Mouse (Mus musculus): ENCODE results near the gene Elavl1. TPM values are rescaled to one million over a fixed set of nuclear protein-coding genes. Genes with fewer than 3 reads are reported as not detected.
"Not testable (repeated sequence)": the region's sequence is repeated elsewhere in the genome, so short reads cannot be mapped to it uniquely, and the experiment has no call there.

Elavl1 gene
- polyA plus RNA-seq (2016; fragmentation: Nextera tagmentation; extraction: Ambion mirVana) = 316 and 334 TPM in 2 replicates

- Histone ChIP-seq H3K9me3 (no peaks in the 10 kb centered on the region), H3K9ac (peak within 1 kb of the TSS; percentile 99), H3K36me3 (peaks cover 42% of the 10 kb centered on the region), H3K4me2 (replicated peaks) (peak within 1 kb of the TSS; percentile 88), H3K4me1 (peaks cover 25% of the 10 kb centered on the region), H3K27ac (peak within 1 kb of the TSS; percentile 89), H3K4me3 (peak within 1 kb of the TSS; percentile 97), H3K27me3 (no peaks in the 10 kb centered on the region)
- ATAC-seq (ENCODE audit: insufficient number of reproducible peaks, insufficient read depth, low FRiP score, low TSS enrichment) = peak; percentile 95
- 1% methylated on average over 78 of the region's 78 CpGs for WGBS
These were observed at the start of gene Elavl1, which contains the start of gene Ccl25 for GRCm38 (mm10) chr8:4324983-4325750. TSS of gene Elavl1 (minus strand) at chr8:4325413. TSS of gene Ccl25 (plus strand) at chr8:4325210.

- 0 out of 2 replicates have a peak, but pooled peaks cover 4% of the 10 kb centered on the region for H3K9me3 ChIP-seq
- H3K4me1 ChIP-seq = no peaks in the 10 kb centered on the region
- H3K27me3 ChIP-seq = no peaks in the 10 kb centered on the region
- no peak for ATAC-seq (ENCODE audit: insufficient number of reproducible peaks, insufficient read depth, low FRiP score, low TSS enrichment)
- no peak overlapping the region for H3K9ac ChIP-seq
- 62% methylated on average over 2 of the region's 2 CpGs for WGBS
- no peak overlapping the region for H3K27ac ChIP-seq
- no peak overlapping the region for H3K4me3 ChIP-seq
- no peaks in the 10 kb centered on the region for H3K36me3 ChIP-seq
- H3K4me2 ChIP-seq (replicated peaks) = no peak overlapping the region
These were observed 47.4 kb upstream of the Elavl1 start for GRCm38 (mm10) chr8:4372657-4373056.

DNA sequence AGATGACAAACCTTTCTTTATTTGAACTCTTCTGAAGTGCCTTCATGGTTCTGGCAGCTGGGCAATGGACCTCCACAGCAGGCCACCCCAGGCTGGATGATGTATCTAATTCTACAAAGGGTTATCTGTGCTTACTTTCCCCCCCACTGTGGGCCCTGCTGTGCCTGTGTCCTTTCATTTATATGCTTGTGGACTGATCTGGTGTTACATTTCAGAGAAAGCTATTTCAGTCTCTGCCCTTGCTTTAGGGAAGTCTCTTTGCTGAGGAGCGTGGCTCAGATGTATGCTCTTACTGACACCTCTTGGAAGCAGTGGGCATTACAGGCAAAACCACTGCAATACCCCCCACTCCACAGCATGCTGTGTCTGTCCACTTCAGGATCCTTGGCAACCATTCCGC lies 44.9 kb upstream of the Elavl1 start:
- H3K36me3 ChIP-seq = no peaks in the 10 kb centered on the region
- 0 out of 2 replicates have a peak, but pooled peaks have one; percentile 28 for ATAC-seq (ENCODE audit: insufficient number of reproducible peaks, insufficient read depth, low FRiP score, low TSS enrichment)
- H3K4me2 ChIP-seq (replicated peaks) = no peak overlapping the region
- H3K9ac ChIP-seq = no peak overlapping the region
- H3K9me3 ChIP-seq = 0 out of 2 replicates have a peak, but pooled peaks cover 4% of the 10 kb centered on the region
- H3K27me3 ChIP-seq = no peaks in the 10 kb centered on the region
- H3K4me1 ChIP-seq = no peaks in the 10 kb centered on the region
- H3K27ac ChIP-seq = no peak overlapping the region
- 30% methylated on average over 2 of the region's 2 CpGs for WGBS
- no peak overlapping the region for H3K4me3 ChIP-seq

- WGBS = 85% methylated on average over 4 of the region's 4 CpGs
- H3K36me3 ChIP-seq = no peaks in the 10 kb centered on the region
- no peak for ATAC-seq (ENCODE audit: insufficient number of reproducible peaks, insufficient read depth, low FRiP score, low TSS enrichment)
These were observed 43.3 kb upstream of the Elavl1 start for GRCm38 (mm10) chr8:4368470-4368869.

DNA sequence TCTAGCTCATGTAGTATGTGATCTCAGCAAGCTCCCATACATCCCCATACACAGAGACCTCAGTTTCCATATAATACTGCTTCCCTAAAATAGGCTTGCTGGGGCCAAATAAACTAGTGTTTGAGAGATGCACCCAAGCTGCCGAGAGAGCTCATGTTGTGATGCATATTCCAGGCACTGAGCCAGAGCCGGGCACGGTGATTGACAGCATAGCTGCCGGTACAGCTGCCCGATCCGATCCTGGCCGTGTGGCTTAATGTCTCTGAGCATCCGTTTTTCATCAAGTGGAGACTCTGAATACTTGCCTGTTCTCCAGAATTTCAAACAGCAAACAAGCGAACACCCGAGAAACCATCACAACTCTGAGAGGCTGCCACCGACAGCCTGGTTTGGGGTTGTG lies 42.6 kb upstream of the Elavl1 start:
- no peak overlapping the region for H3K27ac ChIP-seq
- no peaks in the 10 kb centered on the region for H3K4me1 ChIP-seq
- ATAC-seq (ENCODE audit: insufficient number of reproducible peaks, insufficient read depth, low FRiP score, low TSS enrichment) = no peak
- no peaks in the 10 kb centered on the region for H3K27me3 ChIP-seq
- no peak overlapping the region for H3K9ac ChIP-seq
- H3K4me2 ChIP-seq (replicated peaks) = no peak overlapping the region
- WGBS = 76% methylated on average over 11 of the region's 11 CpGs
- H3K36me3 ChIP-seq = no peaks in the 10 kb centered on the region
- no peak overlapping the region for H3K4me3 ChIP-seq
- H3K9me3 ChIP-seq = 0 out of 2 replicates have a peak, but pooled peaks cover 4% of the 10 kb centered on the region

More at GRCm38 (mm10) chr8:4368470-4368869, 43.3 kb upstream of the Elavl1 start:
- no peak overlapping the region for H3K4me3 ChIP-seq
- 0 out of 2 replicates have a peak, but pooled peaks cover 4% of the 10 kb centered on the region for H3K9me3 ChIP-seq
- H3K4me1 ChIP-seq = no peaks in the 10 kb centered on the region
- H3K4me2 ChIP-seq (replicated peaks) = no peak overlapping the region
- H3K9ac ChIP-seq = no peak overlapping the region
- H3K27ac ChIP-seq = no peak overlapping the region
- H3K27me3 ChIP-seq = no peaks in the 10 kb centered on the region

DNA sequence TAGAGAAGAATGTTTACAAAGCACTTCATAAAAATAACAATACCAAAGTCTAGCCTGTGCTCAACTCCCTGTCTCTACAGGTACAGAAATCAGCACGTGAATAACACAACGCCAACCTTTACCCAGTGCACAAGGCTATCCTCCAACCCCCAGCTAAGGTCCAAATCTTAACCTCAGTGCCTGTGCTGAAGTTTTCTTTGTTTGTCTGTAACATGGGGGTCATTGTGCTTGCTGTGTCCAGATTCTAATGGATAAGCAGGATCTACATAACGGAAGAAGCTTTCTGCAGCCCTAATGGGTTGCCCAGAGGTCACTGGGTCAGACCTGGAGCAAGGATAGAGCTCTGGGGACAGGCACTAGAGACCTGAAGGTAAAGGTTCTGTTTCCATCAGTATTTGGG lies 41.0 kb upstream of the Elavl1 start:
- no peak for ATAC-seq (ENCODE audit: insufficient number of reproducible peaks, insufficient read depth, low FRiP score, low TSS enrichment)
- H3K4me1 ChIP-seq = no peaks in the 10 kb centered on the region
- H3K27me3 ChIP-seq = no peaks in the 10 kb centered on the region
- WGBS = 83% methylated on average over 3 of the region's 3 CpGs
- no peak overlapping the region for H3K9ac ChIP-seq
- no peaks in the 10 kb centered on the region for H3K36me3 ChIP-seq
- no peak overlapping the region for H3K27ac ChIP-seq
- H3K4me3 ChIP-seq = no peak overlapping the region
- H3K4me2 ChIP-seq (replicated peaks) = no peak overlapping the region
- 0 out of 2 replicates have a peak, but pooled peaks cover 4% of the 10 kb centered on the region for H3K9me3 ChIP-seq

- 78% methylated on average over 2 of the region's 2 CpGs for WGBS
- Histone ChIP-seq H3K4me3 (no peak overlapping the region), H3K9me3 (no peaks in the 10 kb centered on the region), H3K27me3 (no peaks in the 10 kb centered on the region), H3K4me2 (replicated peaks) (no peak overlapping the region), H3K27ac (no peak overlapping the region), H3K9ac (no peak overlapping the region), H3K36me3 (no peaks in the 10 kb centered on the region), H3K4me1 (no peaks in the 10 kb centered on the region)
- no peak for ATAC-seq (ENCODE audit: insufficient number of reproducible peaks, insufficient read depth, low FRiP score, low TSS enrichment)
These were observed 35.7 kb upstream of the Elavl1 start for GRCm38 (mm10) chr8:4360922-4361321.

DNA sequence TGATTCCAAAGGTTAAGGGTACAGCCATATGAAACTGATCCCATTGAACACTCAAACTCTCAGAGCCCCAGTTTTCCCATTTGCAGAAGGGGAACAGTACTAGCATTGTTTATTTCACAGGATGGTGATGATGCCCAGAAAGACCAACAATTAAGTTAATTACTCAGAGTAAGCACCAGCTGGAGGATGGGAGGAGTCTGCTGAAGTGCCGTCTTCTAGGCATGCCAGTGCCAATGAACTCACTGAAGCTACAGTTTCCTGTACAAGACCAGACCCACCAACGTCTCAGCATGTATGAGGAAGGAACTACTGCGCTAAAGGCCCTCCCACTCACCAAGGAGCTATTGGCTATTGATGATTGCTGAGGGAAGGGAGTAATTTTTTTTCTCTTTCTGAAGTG lies 34.1 kb upstream of the Elavl1 start:
- Histone ChIP-seq H3K36me3 (no peaks in the 10 kb centered on the region), H3K27me3 (no peaks in the 10 kb centered on the region), H3K9ac (no peak overlapping the region), H3K4me1 (no peaks in the 10 kb centered on the region), H3K4me3 (no peak overlapping the region), H3K9me3 (no peaks in the 10 kb centered on the region), H3K4me2 (replicated peaks) (no peak overlapping the region), H3K27ac (no peak overlapping the region)
- WGBS = 56% methylated on average over 3 of the region's 3 CpGs
- no peak for ATAC-seq (ENCODE audit: insufficient number of reproducible peaks, insufficient read depth, low FRiP score, low TSS enrichment)

- ATAC-seq (ENCODE audit: insufficient number of reproducible peaks, insufficient read depth, low FRiP score, low TSS enrichment) = no peak
- Histone ChIP-seq H3K27ac (no peak overlapping the region), H3K9me3 (no peaks in the 10 kb centered on the region), H3K4me2 (replicated peaks) (no peak overlapping the region), H3K9ac (no peak overlapping the region), H3K27me3 (no peaks in the 10 kb centered on the region), H3K4me3 (no peak overlapping the region), H3K4me1 (no peaks in the 10 kb centered on the region), H3K36me3 (no peaks in the 10 kb centered on the region)
- 79% methylated on average over 10 of the region's 10 CpGs for WGBS
These were observed 30.2 kb upstream of the Elavl1 start for GRCm38 (mm10) chr8:4355455-4355854.

DNA sequence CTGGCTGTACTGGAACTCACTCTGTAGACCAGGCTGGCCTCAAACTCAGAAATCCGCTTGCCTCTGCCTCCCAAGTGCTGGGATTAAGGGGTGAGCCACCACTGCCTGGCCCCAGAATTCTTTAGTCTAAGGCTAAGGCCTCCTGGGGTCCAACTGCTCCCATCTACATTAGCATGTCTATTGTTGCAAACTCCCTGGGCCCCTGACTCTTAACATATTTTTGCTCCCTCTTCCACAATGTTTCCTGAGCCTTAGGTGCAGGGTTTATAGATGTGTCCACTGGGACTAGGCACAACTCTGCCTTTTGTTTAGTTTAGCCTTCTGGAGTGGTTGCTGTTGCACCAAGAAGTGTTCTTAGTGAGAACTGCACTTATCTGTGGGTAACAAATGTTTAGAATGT lies 29.3 kb upstream of the Elavl1 start:
- no peak overlapping the region for H3K9ac ChIP-seq
- no peaks in the 10 kb centered on the region for H3K36me3 ChIP-seq
- no peak overlapping the region for H3K4me3 ChIP-seq
- H3K4me1 ChIP-seq = no peaks in the 10 kb centered on the region
- H3K9me3 ChIP-seq = no peaks in the 10 kb centered on the region
- no peaks in the 10 kb centered on the region for H3K27me3 ChIP-seq
- no peak for ATAC-seq (ENCODE audit: insufficient number of reproducible peaks, insufficient read depth, low FRiP score, low TSS enrichment)
- no peak overlapping the region for H3K27ac ChIP-seq
- WGBS = 66% methylated on average over 1 of the region's 1 CpGs
- H3K4me2 ChIP-seq (replicated peaks) = no peak overlapping the region

GRCm38 (mm10) chr8:4353741-4354140 lies 28.5 kb upstream of the Elavl1 start:
- no peaks in the 10 kb centered on the region for H3K27me3 ChIP-seq
- no peak overlapping the region for H3K4me3 ChIP-seq
- no peak overlapping the region for H3K9ac ChIP-seq
- 87% methylated on average over 4 of the region's 4 CpGs for WGBS
- no peak overlapping the region for H3K27ac ChIP-seq
- H3K4me1 ChIP-seq = no peaks in the 10 kb centered on the region
- no peaks in the 10 kb centered on the region for H3K36me3 ChIP-seq
- no peak overlapping the region for H3K4me2 ChIP-seq (replicated peaks)
- no peaks in the 10 kb centered on the region for H3K9me3 ChIP-seq
- ATAC-seq (ENCODE audit: insufficient number of reproducible peaks, insufficient read depth, low FRiP score, low TSS enrichment) = no peak

- not testable (repeated sequence) for H3K36me3 ChIP-seq; H3K4me2 ChIP-seq (replicated peaks); H3K9me3 ChIP-seq; ATAC-seq (ENCODE audit: insufficient number of reproducible peaks, insufficient read depth, low FRiP score, low TSS enrichment); H3K4me1 ChIP-seq; H3K27ac ChIP-seq; H3K27me3 ChIP-seq; H3K9ac ChIP-seq; H3K4me3 ChIP-seq
- WGBS = 93% methylated on average over 6 of the region's 6 CpGs
These were observed 27.3 kb upstream of the Elavl1 start for GRCm38 (mm10) chr8:4352562-4352961.

Data from embryonic facial prominence, embryonic 12.5 days (tissue).